7 mouse cellular contexts compared by ENCODE assay signal in the genomic region with DNA sequence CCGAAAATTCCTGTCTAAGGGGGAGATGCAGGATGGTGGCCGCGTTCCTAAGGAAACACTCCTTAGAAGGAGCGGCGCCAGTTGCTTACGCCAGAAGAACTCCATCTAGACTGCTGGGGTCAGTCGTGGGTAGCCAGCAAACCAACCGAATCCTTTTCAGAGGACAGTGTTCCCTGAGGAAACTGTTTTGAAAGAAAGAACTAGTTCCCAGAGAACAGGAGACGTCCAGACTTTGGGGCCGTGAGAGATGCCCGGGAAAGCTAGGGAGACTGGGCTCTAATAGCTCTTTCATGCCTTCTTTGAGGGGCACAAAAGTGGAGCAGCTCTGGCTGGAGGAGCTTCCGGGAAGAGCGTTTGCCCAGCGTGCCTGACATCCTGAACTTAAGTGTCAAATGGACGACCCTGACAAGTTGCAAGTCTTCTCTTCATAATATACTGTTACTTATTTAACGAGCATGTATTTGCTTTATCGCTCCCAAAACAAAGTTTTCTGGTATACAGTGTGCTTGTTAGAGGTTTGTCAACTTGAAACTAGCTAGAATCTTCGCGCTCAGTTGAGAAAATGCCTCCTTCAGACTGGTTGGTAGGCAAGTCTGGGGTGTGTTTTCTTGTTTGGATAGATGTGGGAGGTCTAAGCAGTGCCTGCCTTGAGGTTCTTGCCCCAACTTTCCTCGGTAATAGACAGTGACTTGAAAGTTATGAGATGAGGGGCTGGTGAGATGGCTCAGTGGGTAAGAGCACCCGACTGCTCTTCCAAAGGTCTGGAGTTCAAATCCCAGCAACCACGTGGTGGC. TPM values are rescaled to one million over a fixed set of nuclear protein-coding genes. Genes with fewer than 3 reads are reported as not detected.
DNase-seq lines count a peak whose midpoint lies in the region; ATAC-seq and TF ChIP-seq lines count a peak whose summit lies in the region.

No protein-coding gene starts in this region.

- peak; percentile 85 for DNase-seq in lung, embryonic 14.5 days
- no peak for DNase-seq in lung, postnatal 4 days
- DNase-seq in brain, adult 2 months (ENCODE audit: low read depth, low spot score) = peak; percentile 80
- DNase-seq in forebrain, embryonic 10.5 days (ENCODE audit: extremely low spot score, low spot score) = no peak
- DNase-seq in right cerebral cortex, postnatal 36 days (ENCODE audit: low spot score in 2 of 2) = no peak

- no peaks in the 10 kb centered on the region for H3K9me3 ChIP-seq in lung, embryonic 14.5 days (ENCODE audit: low read depth, low read length)
- H3K9me3 ChIP-seq in forebrain, embryonic 10.5 days = no peaks in the 10 kb centered on the region
- no peaks in the 10 kb centered on the region for H3K9me3 ChIP-seq in limb, embryonic 13.5 days
- no peaks in the 10 kb centered on the region for H3K9me3 ChIP-seq in neural tube, embryonic 12.5 days

- H3K9ac ChIP-seq in lung, embryonic 14.5 days = peak overlapping the region; percentile 56
- H3K9ac ChIP-seq in limb, embryonic 13.5 days = peak overlapping the region; percentile 72
- peak overlapping the region; percentile 64 for H3K9ac ChIP-seq in neural tube, embryonic 12.5 days

- WGBS in lung, embryonic 14.5 days = 2% methylated on average over 22 of the region's 22 CpGs
- 7% methylated on average over 22 of the region's 22 CpGs for WGBS in forebrain, embryonic 10.5 days
- WGBS in limb, embryonic 13.5 days = 3% methylated on average over 22 of the region's 22 CpGs
- WGBS in neural tube, embryonic 12.5 days = 5% methylated on average over 22 of the region's 22 CpGs

- H3K4me2 ChIP-seq in lung, embryonic 14.5 days = peak overlapping the region; percentile 64
- peak overlapping the region; percentile 84 for H3K4me2 ChIP-seq in limb, embryonic 13.5 days (replicated peaks)
- peak overlapping the region; percentile 85 for H3K4me2 ChIP-seq in neural tube, embryonic 12.5 days (replicated peaks)

- H3K27me3 ChIP-seq in lung, embryonic 14.5 days (ENCODE audit: insufficient read depth, low read length) = no peaks in the 10 kb centered on the region
- H3K27me3 ChIP-seq in forebrain, embryonic 10.5 days (ENCODE audit: poor library complexity, severe bottlenecking) = no peaks in the 10 kb centered on the region
- H3K27me3 ChIP-seq in limb, embryonic 13.5 days = no peaks in the 10 kb centered on the region
- no peaks in the 10 kb centered on the region for H3K27me3 ChIP-seq in neural tube, embryonic 12.5 days (replicated peaks)

- peak; percentile 72 for ATAC-seq in lung, embryonic 14.5 days (ENCODE audit: insufficient read depth)
- peak; percentile 33 for ATAC-seq in limb, embryonic 13.5 days (ENCODE audit: low FRiP score, low read depth)
- ATAC-seq in neural tube, embryonic 12.5 days (ENCODE audit: low FRiP score, low read depth) = peak; percentile 54

- peaks cover 22% of the 10 kb centered on the region for H3K36me3 ChIP-seq in lung, embryonic 14.5 days (ENCODE audit: insufficient read depth)
- H3K36me3 ChIP-seq in forebrain, embryonic 10.5 days (replicated peaks) = peaks cover 27% of the 10 kb centered on the region
- H3K36me3 ChIP-seq in limb, embryonic 13.5 days = peaks cover 26% of the 10 kb centered on the region
- peaks cover 26% of the 10 kb centered on the region for H3K36me3 ChIP-seq in neural tube, embryonic 12.5 days

- H3K4me3 ChIP-seq in lung, embryonic 14.5 days (ENCODE audit: low read depth, low read length) = peak overlapping the region; percentile 65
- peak overlapping the region; percentile 76 for H3K4me3 ChIP-seq in forebrain, embryonic 10.5 days
- peak overlapping the region; percentile 59 for H3K4me3 ChIP-seq in limb, embryonic 13.5 days
- H3K4me3 ChIP-seq in neural tube, embryonic 12.5 days = peak overlapping the region; percentile 57

- peak overlapping the region; percentile 97 for H3K27ac ChIP-seq in lung, embryonic 14.5 days (ENCODE audit: low read depth)
- peak overlapping the region; percentile 97 for H3K27ac ChIP-seq in forebrain, embryonic 10.5 days
- H3K27ac ChIP-seq in limb, embryonic 13.5 days = peak overlapping the region; percentile 97
- H3K27ac ChIP-seq in neural tube, embryonic 12.5 days = peak overlapping the region; percentile 87

- TF ChIP-seq CTCF in lung, embryonic 14.5 days (IDR thresholded peaks at IDR 0.05; ENCODE audit: low read depth) = no peak

- peaks cover 5% of the 10 kb centered on the region; the same call in 1 of the 2 replicates for H3K4me1 ChIP-seq in lung, embryonic 14.5 days (ENCODE audit: insufficient read depth)
- peaks cover 22% of the 10 kb centered on the region for H3K4me1 ChIP-seq in forebrain, embryonic 10.5 days
- peaks cover 17% of the 10 kb centered on the region; the same call in 1 of the 2 replicates for H3K4me1 ChIP-seq in limb, embryonic 13.5 days
- peaks cover 3% of the 10 kb centered on the region; the same call in 1 of the 2 replicates for H3K4me1 ChIP-seq in neural tube, embryonic 12.5 days

RNA-seq across cellular contexts. Expression of gene Mcrs1, which starts 0.8 kb away (rescaled TPM):
- polyA plus RNA-seq in lung, embryonic 14.5 days (2014; fragmentation: Nextera tagmentation; extraction: Ambion mirVana) = 142 and 155 TPM in 2 replicates
- 192 and 203 TPM in 2 replicates for polyA plus RNA-seq in forebrain, embryonic 10.5 days (2016; fragmentation: Nextera tagmentation; extraction: Ambion mirVana)
- polyA plus RNA-seq in limb, embryonic 13.5 days (2015; fragmentation: Nextera tagmentation; extraction: Ambion mirVana) = 143 and 144 TPM in 2 replicates
- 187 and 191 TPM in 2 replicates for polyA plus RNA-seq in neural tube, embryonic 12.5 days (2016; fragmentation: Nextera tagmentation; extraction: Ambion mirVana)

RNA-seq across cellular contexts. Expression of gene Kcnh3, which starts 27.9 kb away (rescaled TPM):
- polyA plus RNA-seq in lung, embryonic 14.5 days (2014; fragmentation: Nextera tagmentation; extraction: Ambion mirVana) = 0.37 and 0.60 TPM in 2 replicates
- 0.17 TPM in 1 of 2 replicates, not detected in the other for polyA plus RNA-seq in forebrain, embryonic 10.5 days (2016; fragmentation: Nextera tagmentation; extraction: Ambion mirVana)
- 0.28 and 0.37 TPM in 2 replicates for polyA plus RNA-seq in limb, embryonic 13.5 days (2015; fragmentation: Nextera tagmentation; extraction: Ambion mirVana)
- polyA plus RNA-seq in neural tube, embryonic 12.5 days (2016; fragmentation: Nextera tagmentation; extraction: Ambion mirVana) = 0.51 and 0.57 TPM in 2 replicates

RNA-seq across cellular contexts. Expression of gene Prpf40b, which starts 42.3 kb away (rescaled TPM):
- 48.3 and 59.1 TPM in 2 replicates for polyA plus RNA-seq in lung, embryonic 14.5 days (2014; fragmentation: Nextera tagmentation; extraction: Ambion mirVana)
- 60.7 and 62.2 TPM in 2 replicates for polyA plus RNA-seq in forebrain, embryonic 10.5 days (2016; fragmentation: Nextera tagmentation; extraction: Ambion mirVana)
- 77.6 and 80.3 TPM in 2 replicates for polyA plus RNA-seq in limb, embryonic 13.5 days (2015; fragmentation: Nextera tagmentation; extraction: Ambion mirVana)
- 77.0 and 80.6 TPM in 2 replicates for polyA plus RNA-seq in neural tube, embryonic 12.5 days (2016; fragmentation: Nextera tagmentation; extraction: Ambion mirVana)

RNA-seq across cellular contexts. Expression of gene Fam186b, which starts 43.1 kb away (rescaled TPM):
- 0.05 and 0.15 TPM in 2 replicates for polyA plus RNA-seq in lung, embryonic 14.5 days (2014; fragmentation: Nextera tagmentation; extraction: Ambion mirVana)
- polyA plus RNA-seq in forebrain, embryonic 10.5 days (2016; fragmentation: Nextera tagmentation; extraction: Ambion mirVana) = 0.11 and 0.17 TPM in 2 replicates
- 0.15 and 0.36 TPM in 2 replicates for polyA plus RNA-seq in limb, embryonic 13.5 days (2015; fragmentation: Nextera tagmentation; extraction: Ambion mirVana)
- 0.51 and 0.56 TPM in 2 replicates for polyA plus RNA-seq in neural tube, embryonic 12.5 days (2016; fragmentation: Nextera tagmentation; extraction: Ambion mirVana)

Comparison
In these comparisons a context has a peak if more than half of its experiments do, and no peak if none do; other contexts are left out.
1. DNase-seq: peak in lung, embryonic 14.5 days (single experiment) and brain, adult 2 months (single experiment); none in lung, postnatal 4 days (0 of 2), forebrain, embryonic 10.5 days (single experiment) and right cerebral cortex, postnatal 36 days (0 of 2).
2. Peak in every context shown above with its lines, with median percentiles within 50 percentile points of each other: ATAC-seq, H3K27ac ChIP-seq, H3K4me2 ChIP-seq, H3K4me3 ChIP-seq and H3K9ac ChIP-seq.